Mouse (Mus musculus) G1E (cell line): ENCODE results near the gene Slc22a13.

Experiments
- CTCF ChIP-seq: IDR thresholded peaks from 2 replicates; pipeline ENCODE4 v1.5.1; 2012; ENCODE audit warnings: low read depth, low read length, inconsistent platforms, mixed read lengths
- GATA1 ChIP-seq: IDR thresholded peaks from 2 replicates; pipeline ENCODE4 v1.6.1; 2012; ENCODE audit warnings: borderline replicate concordance, low read length, inconsistent platforms, mixed read lengths
- POLR2AphosphoS5 ChIP-seq: IDR thresholded peaks from 2 replicates; pipeline ENCODE4 v1.6.1; 2012; ENCODE audit warnings: low read depth, low read length, inconsistent platforms; ENCODE audit not compliant: insufficient replicate concordance

GRCm38 (mm10) chr9:119149601-119150000, 59.3 kb downstream of the Slc22a13 start:
- TF ChIP-seq CTCF (no peak), POLR2AphosphoS5 (no peak), GATA1 (no peak)
